Mouse (Mus musculus) retina, adult 2 months (tissue): ENCODE measurements around the gene Mok.
"Not testable (repeated sequence)": the region's sequence is repeated elsewhere in the genome, so short reads cannot be mapped to it uniquely, and the experiment has no call there.

Source experiments
- DNase-seq: peaks from one replicate; pipeline ENCODE4 v3.0.0-alpha.2; 2012; ENCODE audit warnings: low read depth, low spot score

Mok gene

GRCm38 (mm10) chr12:110840348-110841198 lies at the start of gene Mok:
Gene Mok (minus strand): TSS chr12:110840939.
- DNase-seq = peak; percentile 90

GRCm38 (mm10) chr12:110889036-110890020 lies 48.6 kb upstream of the Mok start, which contains the start of the genes Cinp and Tecpr2:
Gene Cinp (minus strand): TSS chr12:110889145.
Gene Tecpr2 (plus strand): TSS chr12:110889264.
- peak; percentile 94 for DNase-seq

- DNase-seq = no peak
These were observed 47.9 kb upstream of the Mok start for GRCm38 (mm10) chr12:110888606-110889005.

GRCm38 (mm10) chr12:110888106-110888505 lies 47.4 kb upstream of the Mok start:
- DNase-seq = no peak

- no peak for DNase-seq
These were observed 44.5 kb upstream of the Mok start for GRCm38 (mm10) chr12:110885251-110885650.

- no peak for DNase-seq
These were observed 41.6 kb upstream of the Mok start for GRCm38 (mm10) chr12:110882291-110882690.

- DNase-seq = no peak
These were observed 34.6 kb upstream of the Mok start for GRCm38 (mm10) chr12:110875351-110875750.

- DNase-seq = no peak
These were observed 30.5 kb upstream of the Mok start for GRCm38 (mm10) chr12:110871247-110871646.

- no peak for DNase-seq
These were observed 29.4 kb upstream of the Mok start for GRCm38 (mm10) chr12:110870107-110870506.

GRCm38 (mm10) chr12:110865989-110866388 lies 25.2 kb upstream of the Mok start:
- DNase-seq = no peak

GRCm38 (mm10) chr12:110865571-110865970 lies 24.8 kb upstream of the Mok start:
- DNase-seq = no peak

- no peak for DNase-seq
These were observed 23.3 kb upstream of the Mok start for GRCm38 (mm10) chr12:110864008-110864407.

GRCm38 (mm10) chr12:110861256-110861655 lies 20.5 kb upstream of the Mok start:
- no peak for DNase-seq

GRCm38 (mm10) chr12:110860293-110860692 lies 19.6 kb upstream of the Mok start:
- no peak for DNase-seq

GRCm38 (mm10) chr12:110858681-110859080 lies 17.9 kb upstream of the Mok start:
- not testable (repeated sequence) for DNase-seq

- no peak for DNase-seq
These were observed 16.5 kb upstream of the Mok start for GRCm38 (mm10) chr12:110857196-110857595.

- no peak for DNase-seq
These were observed 14.3 kb upstream of the Mok start for GRCm38 (mm10) chr12:110854786-110855737.

- DNase-seq = no peak
These were observed 11.2 kb upstream of the Mok start for GRCm38 (mm10) chr12:110851923-110852322.

GRCm38 (mm10) chr12:110851414-110851813 lies 10.7 kb upstream of the Mok start:
- DNase-seq = no peak

- DNase-seq = no peak
These were observed 10.2 kb upstream of the Mok start for GRCm38 (mm10) chr12:110850929-110851256.
